Mouse (Mus musculus) embryonic facial prominence, embryonic 13.5 days (tissue): ENCODE results near the gene Cc2d2b. TPM values are rescaled to one million over a fixed set of nuclear protein-coding genes. Genes with fewer than 3 reads are reported as not detected.

Source experiments
- ATAC-seq: fragments of 200-750 bp; cut with Nextera tagmentation; 2 replicates; pipeline ENCODE4 v1.8.0; 2017; ENCODE audit warnings: low read depth; ENCODE audit not compliant: insufficient number of reproducible peaks, insufficient read depth, low FRiP score, low TSS enrichment
- H3K27ac ChIP-seq: fragments of 300-500 bp; sonication (generic); 2 replicates; pipeline ENCODE4 v1.5.1; 2015; ENCODE audit warnings: moderate library complexity, mild to moderate bottlenecking, inconsistent platforms
- H3K27me3 ChIP-seq: fragments of 300-500 bp; sonication (generic); 2 replicates; pipeline ENCODE4 v1.6.1; 2015; ENCODE audit warnings: mild to moderate bottlenecking, inconsistent platforms
- H3K36me3 ChIP-seq: fragments of 300-500 bp; sonication (generic); 2 replicates; pipeline ENCODE4 v1.6.1; 2015; ENCODE audit warnings: mild to moderate bottlenecking, inconsistent platforms
- H3K4me1 ChIP-seq: fragments of 300-500 bp; sonication (generic); 2 replicates; pipeline ENCODE4 v1.6.1; 2015; ENCODE audit warnings: inconsistent platforms
- H3K4me2 ChIP-seq: fragments of 300-500 bp; sonication (generic); 2 replicates; pipeline ENCODE4 v1.6.1; 2015; ENCODE audit warnings: moderate library complexity, mild to moderate bottlenecking, inconsistent platforms
- H3K4me3 ChIP-seq: fragments of 300-500 bp; sonication (generic); 2 replicates; pipeline ENCODE4 v1.5.1; 2015; ENCODE audit warnings: mild to moderate bottlenecking, inconsistent platforms
- H3K9ac ChIP-seq: fragments of 300-500 bp; sonication (generic); 2 replicates; pipeline ENCODE4 v1.6.1; 2015; ENCODE audit warnings: mild to moderate bottlenecking, inconsistent platforms
- H3K9me3 ChIP-seq: fragments of 300-500 bp; sonication (generic); 2 replicates; pipeline ENCODE4 v1.6.1; 2016; ENCODE audit warnings: inconsistent platforms
- WGBS: fragments of 180-500 bp; shearing (Covaris S2); methylation state at CpG from one replicate; pipeline ENCODE4 v1.1.7; 2015; ENCODE audit warnings: mixed read lengths; 5-methylcytosine and 5-hydroxymethylcytosine counted together
- polyA plus RNA-seq: library from polyadenylated mRNA; unstranded; fragments of >200 nt; fragmentation: Nextera tagmentation; extraction: Ambion mirVana; gene quantifications from 2 replicates; pipeline ENCODE4 v1.2.1, GENCODE M21; 2015

The Cc2d2b gene
- polyA plus RNA-seq, 1 experiment from 2014 or later = 0.08 TPM

- no peaks in the 10 kb centered on the region for H3K9me3 ChIP-seq
- H3K4me2 ChIP-seq = peak overlapping the region; percentile 64
- WGBS = 24% methylated on average over 22 of the region's 22 CpGs
- H3K4me1 ChIP-seq = peaks cover 11% of the 10 kb centered on the region
- H3K9ac ChIP-seq = peak overlapping the region; percentile 63
- peak overlapping the region; percentile 42 for H3K4me3 ChIP-seq
- no peaks in the 10 kb centered on the region for H3K36me3 ChIP-seq
- no peaks in the 10 kb centered on the region for H3K27me3 ChIP-seq
- H3K27ac ChIP-seq = no peak overlapping the region
- ATAC-seq = 0 out of 2 replicates have a peak, but pooled peaks have one; percentile 26
Measured at GRCm38 (mm10) chr19:40762023-40762759, 13.6 kb downstream of the Cc2d2b start.

- 83% methylated on average over 2 of the region's 2 CpGs for WGBS
- no peaks in the 10 kb centered on the region for H3K9me3 ChIP-seq
- H3K4me1 ChIP-seq = 0 out of 2 replicates have a peak, but pooled peaks cover under 1% of the 10 kb centered on the region
- no peak overlapping the region for H3K4me3 ChIP-seq
- no peak for ATAC-seq
- H3K36me3 ChIP-seq = no peaks in the 10 kb centered on the region
- no peak overlapping the region for H3K9ac ChIP-seq
- no peak overlapping the region for H3K27ac ChIP-seq
- no peaks in the 10 kb centered on the region for H3K27me3 ChIP-seq
- H3K4me2 ChIP-seq = no peak overlapping the region
Measured at GRCm38 (mm10) chr19:40767189-40767588, 18.6 kb downstream of the Cc2d2b start.

- H3K9ac ChIP-seq = no peak overlapping the region
- no peaks in the 10 kb centered on the region for H3K27me3 ChIP-seq
- WGBS = 40% methylated on average over 7 of the region's 7 CpGs
Measured at GRCm38 (mm10) chr19:40769341-40769770, 20.8 kb downstream of the Cc2d2b start.

GRCm38 (mm10) chr19:40788004-40788714, 39.6 kb downstream of the Cc2d2b start:
- no peaks in the 10 kb centered on the region for H3K9me3 ChIP-seq
- H3K27ac ChIP-seq = no peak overlapping the region
- H3K36me3 ChIP-seq = no peaks in the 10 kb centered on the region
- WGBS = 68% methylated on average over 15 of the region's 15 CpGs
- no peak for ATAC-seq
- no peak overlapping the region for H3K9ac ChIP-seq
- no peaks in the 10 kb centered on the region for H3K4me1 ChIP-seq
- H3K4me3 ChIP-seq = no peak overlapping the region
- H3K27me3 ChIP-seq = no peaks in the 10 kb centered on the region
- no peak overlapping the region for H3K4me2 ChIP-seq

More at GRCm38 (mm10) chr19:40769341-40769770, 20.8 kb downstream of the Cc2d2b start:
- Histone ChIP-seq H3K9me3 (no peaks in the 10 kb centered on the region), H3K27ac (no peak overlapping the region), H3K4me3 (no peak overlapping the region), H3K4me1 (no peaks in the 10 kb centered on the region), H3K4me2 (no peak overlapping the region), H3K36me3 (no peaks in the 10 kb centered on the region)
- no peak for ATAC-seq

GRCm38 (mm10) chr19:40788715-40789084, 40.1 kb downstream of the Cc2d2b start:
- Histone ChIP-seq H3K9ac (no peak overlapping the region), H3K27me3 (no peaks in the 10 kb centered on the region), H3K9me3 (no peaks in the 10 kb centered on the region), H3K36me3 (no peaks in the 10 kb centered on the region), H3K4me1 (no peaks in the 10 kb centered on the region), H3K4me3 (no peak overlapping the region), H3K27ac (no peak overlapping the region), H3K4me2 (no peak overlapping the region)
- 75% methylated on average over 2 of the region's 2 CpGs for WGBS
- no peak for ATAC-seq

GRCm38 (mm10) chr19:40805176-40805737, 56.7 kb downstream of the Cc2d2b start:
- H3K9ac ChIP-seq = no peak overlapping the region
- H3K27me3 ChIP-seq = no peaks in the 10 kb centered on the region
- ATAC-seq = no peak
- WGBS = 24% methylated on average over 7 of the region's 7 CpGs
- no peaks in the 10 kb centered on the region for H3K36me3 ChIP-seq
- no peaks in the 10 kb centered on the region for H3K9me3 ChIP-seq
- H3K4me1 ChIP-seq = 0 out of 2 replicates have a peak, but pooled peaks cover 6% of the 10 kb centered on the region
- no peak overlapping the region for H3K4me2 ChIP-seq
- H3K27ac ChIP-seq = no peak overlapping the region
- H3K4me3 ChIP-seq = no peak overlapping the region

GRCm38 (mm10) chr19:40809858-40810257, 61.3 kb downstream of the Cc2d2b start:
- no peaks in the 10 kb centered on the region for H3K27me3 ChIP-seq
- no peak for ATAC-seq
- 0 out of 2 replicates have a peak, but pooled peaks cover 6% of the 10 kb centered on the region for H3K4me1 ChIP-seq
- H3K9me3 ChIP-seq = no peaks in the 10 kb centered on the region
- 79% methylated on average over 7 of the region's 7 CpGs for WGBS
- no peak overlapping the region for H3K4me2 ChIP-seq
- no peak overlapping the region for H3K27ac ChIP-seq
- no peak overlapping the region for H3K9ac ChIP-seq
- no peak overlapping the region for H3K4me3 ChIP-seq
- no peaks in the 10 kb centered on the region for H3K36me3 ChIP-seq

- H3K36me3 ChIP-seq = no peaks in the 10 kb centered on the region
- H3K4me2 ChIP-seq = no peak overlapping the region
- no peak overlapping the region for H3K9ac ChIP-seq
- 81% methylated on average over 4 of the region's 4 CpGs for WGBS
- no peaks in the 10 kb centered on the region for H3K4me1 ChIP-seq
- ATAC-seq = no peak
- H3K9me3 ChIP-seq = no peaks in the 10 kb centered on the region
- no peaks in the 10 kb centered on the region for H3K27me3 ChIP-seq
- no peak overlapping the region for H3K27ac ChIP-seq
- no peak overlapping the region for H3K4me3 ChIP-seq
Measured at GRCm38 (mm10) chr19:40811840-40812239, 63.3 kb downstream of the Cc2d2b start.

GRCm38 (mm10) chr19:40812778-40813177, 64.2 kb downstream of the Cc2d2b start:
- ATAC-seq = no peak
- no peaks in the 10 kb centered on the region for H3K36me3 ChIP-seq
- H3K4me3 ChIP-seq = no peak overlapping the region
- H3K4me2 ChIP-seq = no peak overlapping the region
- H3K9ac ChIP-seq = no peak overlapping the region
- no peaks in the 10 kb centered on the region for H3K9me3 ChIP-seq
- H3K27ac ChIP-seq = no peak overlapping the region
- WGBS = 78% methylated on average over 3 of the region's 3 CpGs
- H3K27me3 ChIP-seq = no peaks in the 10 kb centered on the region
- no peaks in the 10 kb centered on the region for H3K4me1 ChIP-seq

GRCm38 (mm10) chr19:40813385-40813784, 64.8 kb downstream of the Cc2d2b start:
- Histone ChIP-seq H3K4me2 (no peak overlapping the region), H3K4me3 (no peak overlapping the region), H3K9me3 (no peaks in the 10 kb centered on the region), H3K27me3 (no peaks in the 10 kb centered on the region), H3K4me1 (no peaks in the 10 kb centered on the region), H3K27ac (no peak overlapping the region), H3K9ac (no peak overlapping the region), H3K36me3 (no peaks in the 10 kb centered on the region)
- no peak for ATAC-seq
- WGBS = 77% methylated on average over 14 of the region's 14 CpGs

GRCm38 (mm10) chr19:40815645-40816183, 67.2 kb downstream of the Cc2d2b start:
- Histone ChIP-seq H3K9me3 (no peaks in the 10 kb centered on the region), H3K27ac (no peak overlapping the region), H3K4me1 (no peaks in the 10 kb centered on the region), H3K27me3 (no peaks in the 10 kb centered on the region), H3K4me3 (no peak overlapping the region), H3K36me3 (no peaks in the 10 kb centered on the region), H3K9ac (no peak overlapping the region), H3K4me2 (no peak overlapping the region)
- ATAC-seq = no peak
- WGBS = 84% methylated on average over 7 of the region's 7 CpGs
